1 mouse cellular context compared by ENCODE assay signal in the genomic region with DNA sequence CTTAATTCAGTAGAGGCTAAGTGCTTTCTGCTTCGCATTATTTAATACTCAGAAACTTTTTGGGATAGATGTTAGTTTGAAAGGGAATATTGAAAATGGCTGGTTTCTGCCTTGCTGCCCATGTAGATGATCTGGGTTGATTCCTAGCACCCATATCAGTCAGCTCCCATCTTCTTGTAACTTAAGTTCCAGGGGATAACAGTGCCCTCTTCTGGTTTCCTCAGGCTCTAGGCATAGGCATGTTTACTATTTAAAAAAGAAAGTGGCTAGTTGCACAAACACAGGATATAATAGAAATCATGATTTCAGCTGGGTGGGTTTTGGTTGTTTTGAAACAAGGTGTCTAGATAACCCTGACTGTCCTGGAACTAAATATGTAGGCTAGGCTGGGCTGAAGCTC.
TF ChIP-seq lines count a peak whose summit lies in the region.

No protein-coding gene starts in this region.

TF ChIP-seq in MEL, 35 proteins besides CTCF, POLR2A, EP300 and RAD21:
- no peak for TF ChIP-seq MAZ (IDR thresholded peaks at IDR 0.05; ENCODE audit: low read depth, low read length)
- no peak for TF ChIP-seq TBP (IDR thresholded peaks at IDR 0.05; ENCODE audit: low read depth, low read length)
- TF ChIP-seq SMC3 (IDR thresholded peaks at IDR 0.05; ENCODE audit: low read depth, low read length) = peak; percentile 22; the same call in 1 of the 2 replicates
- TF ChIP-seq GATA1 (IDR thresholded peaks at IDR 0.05; ENCODE audit: low read depth, low read length) = 0 out of 2 replicates have a peak, but pooled peaks have one; percentile 6
TF ChIP-seq in MEL: peak in this region for 2.
